Mouse (Mus musculus): Measurements from ENCODE around the gene Cyb5b. TPM values are rescaled to one million over a fixed set of nuclear protein-coding genes. Genes with fewer than 3 reads are reported as not detected.
"Not testable (repeated sequence)": the region's sequence is repeated elsewhere in the genome, so short reads cannot be mapped to it uniquely, and the experiment has no call there.

Cyb5b gene
- total RNA-seq, 1 experiment = 44.9 TPM

- H3K9me3 ChIP-seq (ENCODE audit: control insufficient read depth, insufficient read depth, low read depth, low read length) = no peaks in the 10 kb centered on the region
- no peak for DNase-seq (ENCODE audit: low read depth, low spot score)
- H3K9ac ChIP-seq (ENCODE audit: insufficient read depth, low read depth, low read length, poor library complexity, severe bottlenecking) = no peak overlapping the region
- in situ Hi-C loops (cut with MboI; ENCODE audit: low sequenced_read_pairs in 2 of 2, unreplicated experiment in 2 of 2) = no loop called here
- TF ChIP-seq CHD2 (IDR thresholded peaks at IDR 0.05; ENCODE audit: low read depth, low read length) (no peak), ZC3H11A (IDR thresholded peaks at IDR 0.05; ENCODE audit: borderline replicate concordance, low read depth, low read length) (no peak), HCFC1 (IDR thresholded peaks at IDR 0.05; ENCODE audit: borderline replicate concordance, insufficient read depth, low read length) (no peak), ZNF384 (IDR thresholded peaks at IDR 0.05; ENCODE audit: low read depth, low read length) (no peak), MAFK (IDR thresholded peaks at IDR 0.05; ENCODE audit: insufficient read depth, low read depth, low read length) (no peak)
- H3K36me3 ChIP-seq (ENCODE audit: control insufficient read depth, insufficient read depth, low read length, poor library complexity, severe bottlenecking) = no peaks in the 10 kb centered on the region
- H3K4me1 ChIP-seq (ENCODE audit: control insufficient read depth in 2 of 2, insufficient read depth in 2 of 2, low read length in 2 of 2, poor library complexity in 1 of 2) = peaks cover 0 to 5% of the 10 kb centered on the region in 2 experiments; a peak in 3 of 4 replicates
- no peak overlapping the region for H3K27ac ChIP-seq (ENCODE audit: insufficient read depth, low read depth, low read length, poor library complexity, severe bottlenecking)
- H3K4me3 ChIP-seq (ENCODE audit: insufficient read depth in 1 of 2, low read depth in 1 of 2, low read length in 2 of 2, poor library complexity in 1 of 2, severe bottlenecking in 1 of 2) = no peak overlapping the region
Observed at GRCm38 (mm10) chr8:107209185-107209584, 58.7 kb downstream of the Cyb5b start.

- no peak for DNase-seq (ENCODE audit: low read depth, low spot score)
- Histone ChIP-seq H3K4me1 (ENCODE audit: control insufficient read depth in 2 of 2, insufficient read depth in 2 of 2, low read length in 2 of 2, poor library complexity in 1 of 2) (0 out of 4 replicates have a peak, but pooled peaks cover 3 to 5% of the 10 kb centered on the region in 2 experiments), H3K4me3 (ENCODE audit: insufficient read depth in 1 of 2, low read depth in 1 of 2, low read length in 2 of 2, poor library complexity in 1 of 2, severe bottlenecking in 1 of 2) (no peak overlapping the region), H3K36me3 (ENCODE audit: control insufficient read depth, insufficient read depth, low read length, poor library complexity, severe bottlenecking) (no peaks in the 10 kb centered on the region), H3K9ac (ENCODE audit: insufficient read depth, low read depth, low read length, poor library complexity, severe bottlenecking) (no peak overlapping the region), H3K27ac (ENCODE audit: insufficient read depth, low read depth, low read length, poor library complexity, severe bottlenecking) (no peak overlapping the region), H3K9me3 (ENCODE audit: control insufficient read depth, insufficient read depth, low read depth, low read length) (no peaks in the 10 kb centered on the region)
- in situ Hi-C loops (cut with MboI; ENCODE audit: low sequenced_read_pairs in 2 of 2, unreplicated experiment in 2 of 2) = no loop called here
- TF ChIP-seq HCFC1 (IDR thresholded peaks at IDR 0.05; ENCODE audit: borderline replicate concordance, insufficient read depth, low read length) (no peak), MAFK (IDR thresholded peaks at IDR 0.05; ENCODE audit: insufficient read depth, low read depth, low read length) (no peak), ZNF384 (IDR thresholded peaks at IDR 0.05; ENCODE audit: low read depth, low read length) (no peak), CHD2 (IDR thresholded peaks at IDR 0.05; ENCODE audit: low read depth, low read length) (no peak), ZC3H11A (IDR thresholded peaks at IDR 0.05; ENCODE audit: borderline replicate concordance, low read depth, low read length) (no peak)
Observed at GRCm38 (mm10) chr8:107212006-107212405, 61.6 kb downstream of the Cyb5b start.

GRCm38 (mm10) chr8:107217230-107217629 is 66.8 kb downstream of the Cyb5b start:
- in situ Hi-C loops (cut with MboI; ENCODE audit: low sequenced_read_pairs in 2 of 2, unreplicated experiment in 2 of 2); H3K4me1 ChIP-seq (ENCODE audit: control insufficient read depth in 2 of 2, insufficient read depth in 2 of 2, low read length in 2 of 2, poor library complexity in 1 of 2); DNase-seq (ENCODE audit: low read depth, low spot score); H3K36me3 ChIP-seq (ENCODE audit: control insufficient read depth, insufficient read depth, low read length, poor library complexity, severe bottlenecking); H3K27ac ChIP-seq (ENCODE audit: insufficient read depth, low read depth, low read length, poor library complexity, severe bottlenecking); H3K9me3 ChIP-seq (ENCODE audit: control insufficient read depth, insufficient read depth, low read depth, low read length); H3K4me3 ChIP-seq (ENCODE audit: insufficient read depth in 1 of 2, low read depth in 1 of 2, low read length in 2 of 2, poor library complexity in 1 of 2, severe bottlenecking in 1 of 2); H3K9ac ChIP-seq (ENCODE audit: insufficient read depth, low read depth, low read length, poor library complexity, severe bottlenecking): not testable (repeated sequence)
- TF ChIP-seq ZNF384 (IDR thresholded peaks at IDR 0.05; ENCODE audit: low read depth, low read length) = peak; percentile 54; the same call in 1 of the 2 replicates

- no peak for TF ChIP-seq ZC3H11A (IDR thresholded peaks at IDR 0.05; ENCODE audit: borderline replicate concordance, low read depth, low read length)
- no peak for TF ChIP-seq CHD2 (IDR thresholded peaks at IDR 0.05; ENCODE audit: low read depth, low read length)
- no peak for TF ChIP-seq HCFC1 (IDR thresholded peaks at IDR 0.05; ENCODE audit: borderline replicate concordance, insufficient read depth, low read length)
- TF ChIP-seq ZNF384 (IDR thresholded peaks at IDR 0.05; ENCODE audit: low read depth, low read length) = no peak
- TF ChIP-seq MAFK (IDR thresholded peaks at IDR 0.05; ENCODE audit: insufficient read depth, low read depth, low read length) = no peak
- Histone ChIP-seq H3K4me1 (ENCODE audit: control insufficient read depth in 2 of 2, insufficient read depth in 2 of 2, low read length in 2 of 2, poor library complexity in 1 of 2) (0 out of 4 replicates have a peak, but pooled peaks cover 3 to 7% of the 10 kb centered on the region in 2 experiments), H3K36me3 (ENCODE audit: control insufficient read depth, insufficient read depth, low read length, poor library complexity, severe bottlenecking) (no peaks in the 10 kb centered on the region), H3K4me3 (ENCODE audit: insufficient read depth in 1 of 2, low read depth in 1 of 2, low read length in 2 of 2, poor library complexity in 1 of 2, severe bottlenecking in 1 of 2) (no peak overlapping the region), H3K9ac (ENCODE audit: insufficient read depth, low read depth, low read length, poor library complexity, severe bottlenecking) (no peak overlapping the region), H3K27ac (ENCODE audit: insufficient read depth, low read depth, low read length, poor library complexity, severe bottlenecking) (no peak overlapping the region), H3K9me3 (ENCODE audit: control insufficient read depth, insufficient read depth, low read depth, low read length) (no peaks in the 10 kb centered on the region)
- no peak for DNase-seq (ENCODE audit: low read depth, low spot score)
- in situ Hi-C loops (cut with MboI; ENCODE audit: low sequenced_read_pairs in 2 of 2, unreplicated experiment in 2 of 2) = no loop called here
Observed at GRCm38 (mm10) chr8:107218091-107218490, 67.7 kb downstream of the Cyb5b start.

- no peak overlapping the region for H3K9ac ChIP-seq (ENCODE audit: insufficient read depth, low read depth, low read length, poor library complexity, severe bottlenecking)
- in situ Hi-C loops (cut with MboI; ENCODE audit: low sequenced_read_pairs in 2 of 2, unreplicated experiment in 2 of 2) = no loop called here
- TF ChIP-seq HCFC1 (IDR thresholded peaks at IDR 0.05; ENCODE audit: borderline replicate concordance, insufficient read depth, low read length) (no peak), ZC3H11A (IDR thresholded peaks at IDR 0.05; ENCODE audit: borderline replicate concordance, low read depth, low read length) (no peak), CHD2 (IDR thresholded peaks at IDR 0.05; ENCODE audit: low read depth, low read length) (no peak), MAFK (IDR thresholded peaks at IDR 0.05; ENCODE audit: insufficient read depth, low read depth, low read length) (no peak), ZNF384 (IDR thresholded peaks at IDR 0.05; ENCODE audit: low read depth, low read length) (no peak)
- no peak overlapping the region for H3K27ac ChIP-seq (ENCODE audit: insufficient read depth, low read depth, low read length, poor library complexity, severe bottlenecking)
- no peak overlapping the region for H3K4me3 ChIP-seq (ENCODE audit: insufficient read depth in 1 of 2, low read depth in 1 of 2, low read length in 2 of 2, poor library complexity in 1 of 2, severe bottlenecking in 1 of 2)
- H3K36me3 ChIP-seq (ENCODE audit: control insufficient read depth, insufficient read depth, low read length, poor library complexity, severe bottlenecking) = no peaks in the 10 kb centered on the region
- no peaks in the 10 kb centered on the region for H3K9me3 ChIP-seq (ENCODE audit: control insufficient read depth, insufficient read depth, low read depth, low read length)
- H3K4me1 ChIP-seq (ENCODE audit: control insufficient read depth in 2 of 2, insufficient read depth in 2 of 2, low read length in 2 of 2, poor library complexity in 1 of 2) = peaks cover 3 to 12% of the 10 kb centered on the region in 2 experiments; a peak in 1 of 4 replicates
- DNase-seq (ENCODE audit: low read depth, low spot score) = no peak
Observed at GRCm38 (mm10) chr8:107219078-107219477, 68.6 kb downstream of the Cyb5b start.

Data from ES-E14 (cell line).